Mouse (Mus musculus) myocyte (in vitro differentiated cells): ENCODE data around the gene Chrm4.

Source experiments
- MYOD1 ChIP-seq, 3 experiments: IDR thresholded peaks; one replicate each; pipeline ENCODE4 v1.6.1; 2011; ENCODE audit warnings: control low read depth in 2 of 3, low read depth in 2 of 3, mild to moderate bottlenecking in 2 of 3, moderate library complexity in 1 of 3; ENCODE audit not compliant: insufficient read length in 2 of 3, control insufficient read depth in 1 of 3
- USF1 ChIP-seq: IDR thresholded peaks from one replicate; pipeline ENCODE4 v1.6.1; 2011; ENCODE audit warnings: low read depth, mild to moderate bottlenecking, control low read depth, moderate library complexity

DNA sequence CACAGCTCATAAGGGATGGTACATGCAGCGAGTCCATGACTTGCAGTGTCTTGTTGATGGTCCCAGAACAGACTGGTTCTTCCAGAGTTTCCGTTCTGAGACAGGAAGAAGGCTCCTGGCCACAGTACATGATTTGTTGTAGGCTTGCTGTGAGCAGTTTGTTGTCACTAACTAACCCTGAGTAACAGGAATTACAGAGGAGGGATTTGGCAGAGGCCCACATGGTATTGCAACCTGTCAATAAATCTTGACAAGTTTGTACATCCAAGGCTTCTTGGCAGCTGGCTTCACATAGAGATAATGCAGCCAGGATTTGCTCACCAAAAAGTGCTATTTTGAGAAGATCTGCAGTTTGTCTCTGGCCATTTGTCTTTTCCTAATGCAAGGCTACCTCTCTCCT lies 20.9 kb upstream of the Chrm4 start:
- TF ChIP-seq USF1 = no peak
- TF ChIP-seq MYOD1 (IDR thresholded peaks at IDR 0.05; ENCODE audit: control insufficient read depth in 1 of 3, insufficient read length in 2 of 3, low read depth in 2 of 3) = no peak
